Mouse (Mus musculus) bone marrow macrophage, adult 2 months (primary cell): Measurements from ENCODE around the gene Upf1. TPM values are rescaled to one million over a fixed set of nuclear protein-coding genes. Genes with fewer than 3 reads are reported as not detected.
A peak's percentile ranks its signal among the peaks of the same experiment; 100 is the strongest.

ENCODE experiments used
- H3K27ac ChIP-seq: 2 replicates; pipeline ENCODE4 v1.5.1; 2012; ENCODE audit warnings: low read depth, low read length; ENCODE audit not compliant: insufficient read depth
- H3K4me1 ChIP-seq: 2 replicates; pipeline ENCODE4 v1.6.1; 2012; ENCODE audit warnings: low read length; ENCODE audit not compliant: control insufficient read depth, insufficient read depth
- H3K4me3 ChIP-seq: 2 replicates; pipeline ENCODE4 v1.5.1; 2012; ENCODE audit warnings: mild to moderate bottlenecking, low read length, moderate library complexity; ENCODE audit not compliant: insufficient read depth
- CTCF ChIP-seq: IDR thresholded peaks from 2 replicates; pipeline ENCODE4 v1.5.1; 2012; ENCODE audit warnings: low read depth, mild to moderate bottlenecking, low read length, moderate library complexity
- POLR2A ChIP-seq: IDR thresholded peaks from 2 replicates; pipeline ENCODE4 v1.6.1; 2012; ENCODE audit warnings: mild to moderate bottlenecking, low read depth, low read length, borderline replicate concordance
- polyA plus RNA-seq: library from polyadenylated mRNA; stranded (reverse); fragments of >200 nt; gene quantifications from 2 replicates; pipeline ENCODE4 v1.2.4, GENCODE M21; 2012; ENCODE audit not compliant: missing spikeins, insufficient read depth, insufficient read length

Gene Upf1
- polyA plus RNA-seq, 1 experiment: 30.6 TPM

GRCm38 (mm10) chr8:70344279-70344678 lies 8.8 kb downstream of the Upf1 start:
- no peak overlapping the region for H3K4me3 ChIP-seq
- H3K4me1 ChIP-seq: peaks cover 28% of the 10 kb centered on the region
- H3K27ac ChIP-seq: no peak overlapping the region
- TF ChIP-seq POLR2A (no peak), CTCF (no peak)

DNA sequence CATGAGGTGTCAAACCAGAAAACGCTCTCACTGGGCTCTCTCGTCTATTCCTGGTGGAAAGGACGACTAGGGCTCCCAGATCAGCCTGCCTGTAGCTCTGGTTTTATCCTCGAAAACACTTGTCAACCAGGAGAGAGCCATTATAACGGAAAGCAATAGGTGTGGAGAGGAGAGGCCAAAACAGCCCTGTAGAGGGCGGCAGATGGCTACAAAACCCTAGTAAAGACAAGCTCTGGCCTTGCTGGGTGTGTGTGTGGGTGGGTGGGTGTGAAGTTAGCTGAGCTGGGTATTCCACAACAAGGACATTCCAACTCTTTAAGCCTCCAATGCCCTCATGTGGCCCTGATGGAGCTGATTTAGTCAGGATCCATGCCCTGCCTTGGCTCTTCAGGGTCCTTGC lies 9.4 kb downstream of the Upf1 start:
- Histone ChIP-seq H3K4me1 (peaks cover 28% of the 10 kb centered on the region), H3K4me3 (no peak overlapping the region), H3K27ac (no peak overlapping the region)
- TF ChIP-seq POLR2A (no peak), CTCF (peak; percentile 46)

DNA sequence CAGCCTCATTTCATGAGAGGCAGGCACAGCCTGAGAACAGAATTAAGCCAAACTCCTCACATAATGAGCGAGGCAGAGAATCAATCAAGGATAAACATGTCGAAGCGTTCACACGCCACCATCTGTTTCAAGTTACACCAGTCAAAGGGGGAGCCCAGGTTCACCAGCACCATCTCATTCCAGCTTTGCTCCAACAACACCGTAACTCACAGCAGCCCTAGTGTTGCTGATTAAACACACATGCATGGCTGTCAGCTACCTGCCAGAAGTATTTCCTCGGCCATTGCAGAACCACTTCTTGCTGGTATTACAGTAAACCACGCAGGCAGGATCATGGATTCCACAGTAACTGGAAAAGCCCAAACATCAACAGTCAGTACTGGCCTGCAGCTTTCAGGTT lies 10.0 kb downstream of the Upf1 start:
- no peak overlapping the region for H3K4me3 ChIP-seq
- no peak for TF ChIP-seq CTCF
- no peak for TF ChIP-seq POLR2A
- H3K4me1 ChIP-seq: peaks cover 23% of the 10 kb centered on the region
- no peak overlapping the region for H3K27ac ChIP-seq

GRCm38 (mm10) chr8:70342007-70342406 lies 11.1 kb downstream of the Upf1 start:
- peaks cover 16% of the 10 kb centered on the region for H3K4me1 ChIP-seq
- H3K4me3 ChIP-seq: no peak overlapping the region
- no peak for TF ChIP-seq CTCF
- no peak for TF ChIP-seq POLR2A
- peak overlapping the region; percentile 37 for H3K27ac ChIP-seq

GRCm38 (mm10) chr8:70340659-70341058 lies 12.4 kb downstream of the Upf1 start:
- Histone ChIP-seq H3K4me1 (peaks cover 16% of the 10 kb centered on the region), H3K4me3 (no peak overlapping the region)
- TF ChIP-seq POLR2A: no peak
- no peak for TF ChIP-seq CTCF

DNA sequence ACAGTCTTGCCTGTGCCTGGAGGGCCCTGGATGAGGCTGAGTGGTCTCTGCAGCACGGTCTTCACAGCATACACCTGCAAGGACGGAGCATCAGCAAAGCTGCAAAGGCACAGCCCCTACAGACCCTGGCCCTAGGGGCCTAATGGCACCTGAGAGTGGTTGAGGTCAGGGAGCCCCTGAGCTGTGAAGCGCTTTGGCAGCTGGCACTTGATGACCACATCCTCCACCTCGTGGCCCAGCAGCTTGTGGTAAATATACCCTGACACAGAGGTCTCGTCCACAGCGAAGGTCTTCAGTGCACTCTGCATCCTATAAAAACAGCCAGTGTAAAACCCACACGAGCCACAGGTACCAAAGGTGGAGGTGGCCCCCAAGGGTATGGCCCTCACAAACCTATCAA lies 14.1 kb downstream of the Upf1 start:
- TF ChIP-seq POLR2A (no peak), CTCF (no peak)
- Histone ChIP-seq H3K4me3 (no peak overlapping the region), H3K4me1 (peaks cover 16% of the 10 kb centered on the region), H3K27ac (no peak overlapping the region)

More at GRCm38 (mm10) chr8:70340659-70341058, 12.4 kb downstream of the Upf1 start:
- H3K27ac ChIP-seq: no peak overlapping the region

DNA sequence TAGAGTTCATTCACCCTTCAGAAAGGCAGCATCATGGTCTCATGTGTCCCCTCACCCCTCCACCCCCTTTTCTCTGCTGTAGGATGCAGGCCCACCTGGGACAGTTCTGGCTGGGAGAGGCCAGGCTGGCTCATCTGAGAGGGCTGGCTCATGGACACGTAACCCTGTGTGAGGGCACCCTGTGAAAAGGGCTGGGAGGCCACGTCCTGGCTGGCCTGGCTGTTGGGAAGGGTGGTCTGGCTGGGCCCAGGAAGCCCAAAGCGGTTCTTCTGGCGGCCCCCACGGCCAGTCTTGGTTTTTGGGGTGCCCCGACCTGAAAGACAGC lies 20.2 kb downstream of the Upf1 start:
- no peak overlapping the region for H3K4me3 ChIP-seq
- H3K27ac ChIP-seq: no peak overlapping the region
- TF ChIP-seq CTCF (no peak), POLR2A (no peak)
- H3K4me1 ChIP-seq: no peaks in the 10 kb centered on the region

DNA sequence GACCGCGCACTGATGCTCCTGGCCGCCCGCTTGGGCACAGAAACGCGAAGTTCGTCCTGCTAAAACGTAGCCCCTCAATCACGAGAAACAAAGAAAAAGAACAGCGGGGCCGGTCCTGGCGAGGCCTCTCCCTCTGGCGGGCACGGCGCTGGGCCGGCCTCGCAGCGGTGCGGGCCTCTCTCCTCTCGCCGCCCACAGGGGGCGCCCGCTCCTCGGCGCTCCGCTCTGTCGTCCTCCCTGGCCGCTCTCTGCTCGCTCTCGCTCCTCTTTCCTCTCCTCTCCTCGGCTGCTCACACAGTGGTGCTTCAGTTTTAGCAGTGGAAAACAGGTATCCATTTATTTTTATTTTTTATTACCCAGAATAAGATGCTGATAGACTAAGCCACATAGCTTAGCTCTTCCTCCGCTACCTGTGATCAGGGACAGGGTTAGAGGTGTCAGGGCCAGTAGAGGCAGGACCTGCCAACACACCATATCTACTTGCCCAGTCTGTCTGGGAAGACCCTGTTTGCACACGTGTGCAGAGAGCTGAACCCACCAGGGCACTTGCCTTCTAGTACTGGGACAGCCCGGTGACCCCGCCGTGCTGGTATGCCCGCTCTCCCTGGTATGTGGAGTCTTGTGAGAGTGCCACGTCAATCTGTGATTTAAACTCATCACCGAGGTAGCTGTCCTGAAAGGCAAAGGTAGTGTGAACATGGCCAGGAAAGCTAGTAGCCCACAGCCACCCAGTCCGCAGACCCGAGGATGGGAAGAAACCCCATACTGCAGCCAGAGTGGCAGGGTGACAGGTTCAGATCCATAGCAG lies 20.8 kb downstream of the Upf1 start:
- Histone ChIP-seq H3K4me1 (no peaks in the 10 kb centered on the region), H3K27ac (no peak overlapping the region), H3K4me3 (no peak overlapping the region)
- TF ChIP-seq POLR2A: no peak
- TF ChIP-seq CTCF: no peak

GRCm38 (mm10) chr8:70331526-70331925 lies 21.6 kb downstream of the Upf1 start:
- no peak for TF ChIP-seq POLR2A
- no peak for TF ChIP-seq CTCF
- Histone ChIP-seq H3K4me1 (no peaks in the 10 kb centered on the region), H3K4me3 (no peak overlapping the region), H3K27ac (no peak overlapping the region)

DNA sequence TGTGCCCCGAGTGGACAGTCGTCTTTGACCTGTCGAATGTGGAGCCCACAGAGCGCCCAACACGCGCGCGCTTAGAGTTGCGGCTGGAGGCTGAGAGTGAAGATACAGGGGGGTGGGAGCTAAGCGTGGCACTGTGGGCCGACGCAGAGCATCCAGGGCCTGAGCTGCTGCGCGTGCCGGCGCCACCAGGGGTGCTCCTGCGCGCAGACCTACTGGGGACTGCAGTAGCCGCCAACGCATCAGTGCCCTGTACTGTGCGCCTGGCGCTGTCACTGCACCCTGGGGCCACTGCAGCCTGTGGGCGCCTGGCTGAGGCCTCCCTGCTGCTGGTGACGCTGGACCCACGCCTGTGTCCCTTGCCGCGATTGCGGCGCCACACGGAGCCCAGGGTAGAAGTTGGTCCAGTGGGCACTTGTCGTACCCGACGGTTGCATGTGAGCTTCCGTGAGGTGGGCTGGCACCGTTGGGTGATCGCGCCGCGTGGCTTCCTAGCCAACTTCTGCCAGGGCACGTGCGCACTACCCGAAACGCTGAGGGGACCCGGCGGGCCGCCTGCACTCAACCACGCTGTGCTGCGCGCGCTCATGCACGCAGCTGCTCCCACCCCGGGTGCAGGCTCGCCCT lies 22.2 kb downstream of the Upf1 start:
- TF ChIP-seq POLR2A: no peak
- no peak for TF ChIP-seq CTCF
- Histone ChIP-seq H3K27ac (no peak overlapping the region), H3K4me1 (no peaks in the 10 kb centered on the region), H3K4me3 (no peak overlapping the region)
